Mouse (Mus musculus): Measurements from ENCODE around the gene Prkcg. TPM values are rescaled to one million over a fixed set of nuclear protein-coding genes. Genes with fewer than 3 reads are reported as not detected.

Prkcg gene
- polyA plus RNA-seq, 1 experiment from 2014 or later, result 0.36 TPM

- peaks cover 13% of the 10 kb centered on the region for H3K27me3 ChIP-seq (replicated peaks; ENCODE audit: low read depth, poor library complexity, severe bottlenecking)
- H3K4me3 ChIP-seq, result no peak overlapping the region
- H3K27ac ChIP-seq (replicated peaks), result no peak overlapping the region
- H3K36me3 ChIP-seq (replicated peaks), result peaks cover 84% of the 10 kb centered on the region
- H3K4me1 ChIP-seq, result no peaks in the 10 kb centered on the region; the same call in 1 of the 2 replicates
- 88% methylated on average over 1 of the region's 1 CpGs for WGBS
- no peak for DNase-seq (ENCODE audit: low spot score)
- H3K9me3 ChIP-seq, result no peaks in the 10 kb centered on the region
Measured at GRCm38 (mm10) chr7:3360678-3361077, 71.7 kb downstream of the Prkcg start.

DNA sequence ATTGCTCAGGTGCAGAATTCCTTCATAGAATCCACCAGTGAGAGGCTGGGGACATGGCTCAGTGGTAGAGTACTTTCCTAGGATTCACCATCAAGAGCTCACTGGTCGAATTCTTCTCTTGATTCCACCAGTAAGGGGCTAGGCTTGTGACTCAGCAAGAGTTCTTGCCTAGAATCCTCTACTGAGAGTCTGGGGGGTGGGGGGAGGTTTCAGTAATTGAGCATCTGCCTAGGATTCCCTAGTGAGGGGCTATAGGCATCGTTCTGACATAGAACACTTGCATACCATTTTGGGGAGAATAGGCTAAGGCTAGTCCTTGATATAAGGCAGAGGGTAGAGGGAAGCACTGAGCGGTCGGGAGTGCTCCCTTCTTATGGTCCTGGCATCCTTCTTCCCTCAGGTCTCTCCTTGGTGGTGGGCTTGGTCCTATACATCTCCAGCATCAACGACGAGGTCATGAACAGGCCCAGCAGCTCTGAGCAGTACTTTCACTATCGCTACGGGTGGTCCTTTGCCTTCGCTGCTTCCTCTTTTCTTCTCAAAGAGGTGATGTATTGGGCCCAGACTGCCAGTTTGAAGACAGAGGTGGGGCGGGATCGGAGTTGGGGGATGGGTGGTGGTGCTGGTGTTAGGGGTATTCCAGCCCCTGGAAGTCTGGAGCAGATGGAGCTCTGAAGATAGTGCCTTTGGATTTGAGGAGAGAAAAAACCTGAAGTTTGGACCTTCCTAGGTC, 76.7 kb downstream of the Prkcg start:
- H3K4me3 ChIP-seq, result no peak overlapping the region
- H3K36me3 ChIP-seq (replicated peaks), result peaks cover 55% of the 10 kb centered on the region
- WGBS, result 40% methylated on average over 11 of the region's 11 CpGs
- no peaks in the 10 kb centered on the region for H3K9me3 ChIP-seq
- H3K27ac ChIP-seq (replicated peaks), result no peak overlapping the region
- peaks cover 45% of the 10 kb centered on the region for H3K27me3 ChIP-seq (replicated peaks; ENCODE audit: low read depth, poor library complexity, severe bottlenecking)
- DNase-seq (ENCODE audit: low spot score), result no peak
- peaks cover 21% of the 10 kb centered on the region for H3K4me1 ChIP-seq

GRCm38 (mm10) chr7:3366705-3367516, 77.9 kb downstream of the Prkcg start:
- peaks cover 45% of the 10 kb centered on the region for H3K36me3 ChIP-seq (replicated peaks)
- WGBS, result 8% methylated on average over 42 of the region's 42 CpGs
- H3K27ac ChIP-seq (replicated peaks), result no peak overlapping the region
- H3K9me3 ChIP-seq, result no peaks in the 10 kb centered on the region
- peak overlapping the region; percentile 34 for H3K4me3 ChIP-seq
- H3K4me1 ChIP-seq, result peaks cover 21% of the 10 kb centered on the region
- DNase-seq (ENCODE audit: low spot score), result peak; percentile 29
- H3K27me3 ChIP-seq (replicated peaks; ENCODE audit: low read depth, poor library complexity, severe bottlenecking), result peaks cover 45% of the 10 kb centered on the region

DNA sequence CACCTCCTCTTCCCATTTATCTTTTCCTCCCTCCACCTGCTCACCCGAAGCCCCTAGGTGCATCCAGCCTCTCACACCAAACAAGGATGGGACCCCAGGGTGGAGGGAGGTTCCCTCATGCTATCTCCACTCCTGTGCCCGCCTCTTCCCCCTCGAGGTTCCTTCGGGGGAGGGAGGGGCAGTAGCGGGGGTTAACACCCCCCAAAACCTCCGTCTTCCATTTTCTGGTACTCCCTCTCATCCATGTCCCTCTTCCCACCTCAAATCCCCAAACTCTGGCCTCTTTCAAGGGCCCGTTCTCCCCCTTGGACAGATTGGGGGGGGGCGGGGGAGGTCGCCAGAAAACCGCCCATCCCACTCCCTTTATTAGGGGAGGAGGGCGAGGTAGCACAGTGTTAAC, 78.6 kb downstream of the Prkcg start:
- Histone ChIP-seq H3K36me3 (replicated peaks) (peaks cover 41% of the 10 kb centered on the region), H3K4me1 (peaks cover 21% of the 10 kb centered on the region), H3K9me3 (no peaks in the 10 kb centered on the region), H3K27me3 (replicated peaks; ENCODE audit: low read depth, poor library complexity, severe bottlenecking) (peaks cover 45% of the 10 kb centered on the region), H3K27ac (replicated peaks) (no peak overlapping the region), H3K4me3 (peak overlapping the region; percentile 34)
- DNase-seq (ENCODE audit: low spot score), result no peak
- WGBS, result 7% methylated on average over 11 of the region's 11 CpGs

GRCm38 (mm10) chr7:3368311-3368710, 79.3 kb downstream of the Prkcg start:
- peaks cover 21% of the 10 kb centered on the region for H3K4me1 ChIP-seq
- 28% methylated on average over 12 of the region's 12 CpGs for WGBS

DNA sequence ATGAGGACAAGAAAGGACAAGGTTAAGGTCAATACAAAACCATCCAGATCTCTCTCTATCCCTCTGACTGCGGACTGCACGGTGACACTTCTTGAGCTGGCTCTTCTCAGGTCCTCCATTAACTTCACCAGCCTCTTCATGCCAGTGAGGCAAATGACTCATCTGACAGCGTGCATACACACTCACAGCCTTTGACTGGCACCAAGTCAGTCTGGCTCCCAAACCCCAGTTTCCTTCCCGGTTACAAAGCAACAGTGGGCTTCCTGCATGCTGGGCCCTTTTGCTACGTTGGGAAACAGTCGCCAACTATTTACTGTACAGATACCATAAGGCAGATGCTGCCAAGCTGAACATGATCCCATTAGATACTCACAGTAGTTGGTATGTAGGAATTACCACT, 80.2 kb downstream of the Prkcg start:
- DNase-seq (ENCODE audit: low spot score), result no peak
- H3K9me3 ChIP-seq, result no peaks in the 10 kb centered on the region
- no peak overlapping the region for H3K27ac ChIP-seq (replicated peaks)
- H3K27me3 ChIP-seq (replicated peaks; ENCODE audit: low read depth, poor library complexity, severe bottlenecking), result peaks cover 45% of the 10 kb centered on the region
- H3K36me3 ChIP-seq (replicated peaks), result peaks cover 29% of the 10 kb centered on the region
- 78% methylated on average over 6 of the region's 6 CpGs for WGBS
- H3K4me3 ChIP-seq, result no peak overlapping the region
- H3K4me1 ChIP-seq, result peaks cover 21% of the 10 kb centered on the region

More at GRCm38 (mm10) chr7:3368311-3368710, 79.3 kb downstream of the Prkcg start:
- peak; percentile 12 for DNase-seq (ENCODE audit: low spot score)
- peaks cover 45% of the 10 kb centered on the region for H3K27me3 ChIP-seq (replicated peaks; ENCODE audit: low read depth, poor library complexity, severe bottlenecking)
- no peak overlapping the region for H3K4me3 ChIP-seq
- no peaks in the 10 kb centered on the region for H3K9me3 ChIP-seq
- peaks cover 35% of the 10 kb centered on the region for H3K36me3 ChIP-seq (replicated peaks)
- H3K27ac ChIP-seq (replicated peaks), result no peak overlapping the region

- Histone ChIP-seq H3K27ac (replicated peaks) (no peak overlapping the region), H3K36me3 (replicated peaks) (peaks cover 17% of the 10 kb centered on the region), H3K27me3 (replicated peaks; ENCODE audit: low read depth, poor library complexity, severe bottlenecking) (peaks cover 35% of the 10 kb centered on the region), H3K4me3 (no peak overlapping the region), H3K9me3 (no peaks in the 10 kb centered on the region), H3K4me1 (peaks cover 21% of the 10 kb centered on the region)
- 49% methylated on average over 4 of the region's 4 CpGs for WGBS
- no peak for DNase-seq (ENCODE audit: low spot score)
Measured at GRCm38 (mm10) chr7:3370407-3370806, 81.4 kb downstream of the Prkcg start.

- peaks cover 8% of the 10 kb centered on the region for H3K4me1 ChIP-seq
- peaks cover 15% of the 10 kb centered on the region for H3K27me3 ChIP-seq (replicated peaks; ENCODE audit: low read depth, poor library complexity, severe bottlenecking)
- WGBS, result 64% methylated on average over 2 of the region's 2 CpGs
- H3K27ac ChIP-seq (replicated peaks), result no peak overlapping the region
- no peaks in the 10 kb centered on the region for H3K9me3 ChIP-seq
- no peaks in the 10 kb centered on the region for H3K36me3 ChIP-seq (replicated peaks)
- H3K4me3 ChIP-seq, result no peak overlapping the region
- DNase-seq (ENCODE audit: low spot score), result no peak
Measured at GRCm38 (mm10) chr7:3372376-3372775, 83.4 kb downstream of the Prkcg start.

DNA sequence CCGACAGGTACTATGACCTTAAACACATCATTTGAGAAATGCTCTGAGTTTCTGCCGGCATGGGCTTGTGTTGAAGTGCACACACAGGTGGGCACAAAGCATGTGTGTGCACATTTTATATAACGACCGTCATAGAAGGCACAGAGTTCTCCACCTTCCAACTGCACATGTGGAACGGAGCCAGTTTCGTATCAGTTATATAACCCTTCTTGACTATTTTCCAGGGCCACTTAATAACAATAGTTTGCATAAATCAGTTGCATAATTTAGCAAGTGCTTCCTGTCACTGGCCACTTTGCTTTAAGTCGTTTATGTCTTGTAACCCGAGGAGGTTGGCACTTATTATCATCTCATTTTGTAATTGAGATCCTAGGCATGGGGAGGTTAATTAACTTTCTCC, 84.8 kb downstream of the Prkcg start:
- Histone ChIP-seq H3K27me3 (replicated peaks; ENCODE audit: low read depth, poor library complexity, severe bottlenecking) (peaks cover 2% of the 10 kb centered on the region; the same call in 1 of the 2 replicates), H3K27ac (replicated peaks) (no peak overlapping the region), H3K4me3 (no peak overlapping the region), H3K9me3 (no peaks in the 10 kb centered on the region), H3K36me3 (replicated peaks) (no peaks in the 10 kb centered on the region), H3K4me1 (no peaks in the 10 kb centered on the region)
- WGBS, result 88% methylated on average over 8 of the region's 8 CpGs
- no peak for DNase-seq (ENCODE audit: low spot score)

- H3K36me3 ChIP-seq (replicated peaks), result no peaks in the 10 kb centered on the region
- H3K4me3 ChIP-seq, result no peak overlapping the region
- WGBS, result 53% methylated on average over 4 of the region's 4 CpGs
- peak; percentile 35 for DNase-seq (ENCODE audit: low spot score)
- H3K4me1 ChIP-seq, result no peaks in the 10 kb centered on the region
- H3K27me3 ChIP-seq (replicated peaks; ENCODE audit: low read depth, poor library complexity, severe bottlenecking), result no peaks in the 10 kb centered on the region
- H3K9me3 ChIP-seq, result no peaks in the 10 kb centered on the region
- H3K27ac ChIP-seq (replicated peaks), result no peak overlapping the region
Measured at GRCm38 (mm10) chr7:3376831-3377230, 87.9 kb downstream of the Prkcg start.
